Mouse (Mus musculus) spleen, adult 2 months (tissue): ENCODE data around the gene 2210408I21Rik. TPM values are rescaled to one million over a fixed set of nuclear protein-coding genes. Genes with fewer than 3 reads are reported as not detected.

Experiments used
- DNase-seq, 2 experiments: peaks; one replicate each; pipeline versions ENCODE4 v3.0.0 to v3.0.0-alpha.2; 2012 to 2021; ENCODE audit warnings: low spot score in 2 of 2, low read depth in 1 of 2
- H3K27ac ChIP-seq: fragments of 200-500 bp; 2 replicates; pipeline ENCODE4 v1.5.1; 2012; ENCODE audit warnings: low read length, inconsistent platforms; ENCODE audit not compliant: insufficient read depth
- H3K27me3 ChIP-seq: fragments of 200-500 bp; 2 replicates; pipeline ENCODE4 v1.6.1; 2012; ENCODE audit warnings: mild to moderate bottlenecking, moderate library complexity, low read length, inconsistent platforms; ENCODE audit not compliant: control insufficient read depth, insufficient read depth
- H3K36me3 ChIP-seq: fragments of 200-500 bp; 2 replicates; pipeline ENCODE4 v1.6.1; 2012; ENCODE audit warnings: mild to moderate bottlenecking, low read length, inconsistent platforms; ENCODE audit not compliant: control insufficient read depth, insufficient read depth
- H3K4me1 ChIP-seq: fragments of 200-500 bp; 2 replicates; pipeline ENCODE4 v1.6.1; 2011; ENCODE audit warnings: inconsistent platforms; ENCODE audit not compliant: control insufficient read depth, insufficient read depth, insufficient read length
- H3K4me3 ChIP-seq: fragments of 200-500 bp; 2 replicates; pipeline ENCODE4 v1.5.1; 2011; ENCODE audit warnings: mild to moderate bottlenecking, inconsistent platforms; ENCODE audit not compliant: insufficient read depth, insufficient read length; ENCODE audit errors: extremely low read depth
- CTCF ChIP-seq: fragments of 200-500 bp; IDR thresholded peaks from 2 replicates; pipeline ENCODE4 v1.5.1; 2011; ENCODE audit warnings: mild to moderate bottlenecking, inconsistent platforms; ENCODE audit not compliant: insufficient read depth, insufficient read length, insufficient replicate concordance; ENCODE audit errors: extremely low read depth
- POLR2A ChIP-seq: fragments of 200-500 bp; IDR thresholded peaks from 2 replicates; pipeline ENCODE4 v1.6.1; 2011; ENCODE audit warnings: low read depth, low read length, inconsistent platforms
- WGBS: fragments of 180-500 bp; shearing (Covaris S2); methylation state at CpG from one replicate; pipeline ENCODE4 v1.1.7; 2018; 5-methylcytosine and 5-hydroxymethylcytosine counted together
- polyA plus RNA-seq: library from polyadenylated mRNA; depleted of rRNA; stranded (reverse); fragments of >200 nt; gene quantifications from 2 replicates; pipeline ENCODE4 v1.2.3, GENCODE M21; 2012

The 2210408I21Rik gene
- polyA plus RNA-seq, 1 experiment: 0.14 TPM

- H3K27me3 ChIP-seq: no peaks in the 10 kb centered on the region
- no peaks in the 10 kb centered on the region for H3K36me3 ChIP-seq
- peak overlapping the region; percentile 91 for H3K4me3 ChIP-seq
- DNase-seq: no peak
- TF ChIP-seq POLR2A: no peak
- no peak for TF ChIP-seq CTCF
- 1% methylated on average over 11 of the region's 11 CpGs for WGBS
- no peaks in the 10 kb centered on the region for H3K4me1 ChIP-seq
- no peak overlapping the region; the same call in 1 of the 2 replicates for H3K27ac ChIP-seq
Observed at GRCm38 (mm10) chr13:77135621-77135981, 261 bp downstream of the 2210408I21Rik start.

- no peak overlapping the region for H3K4me3 ChIP-seq
- H3K36me3 ChIP-seq: no peaks in the 10 kb centered on the region
- no peak overlapping the region for H3K27ac ChIP-seq
- no peaks in the 10 kb centered on the region for H3K4me1 ChIP-seq
- 46% methylated on average over 2 of the region's 2 CpGs for WGBS
- DNase-seq: peak in 1 of 2 experiments; percentile 3
- no peak for TF ChIP-seq POLR2A
- TF ChIP-seq CTCF: no peak
- no peaks in the 10 kb centered on the region for H3K27me3 ChIP-seq
Observed at GRCm38 (mm10) chr13:77140890-77141289, 5.5 kb downstream of the 2210408I21Rik start.

GRCm38 (mm10) chr13:77177931-77178330 is 42.6 kb downstream of the 2210408I21Rik start:
- no peak for DNase-seq
- H3K27ac ChIP-seq: no peak overlapping the region
- H3K4me1 ChIP-seq: no peaks in the 10 kb centered on the region
- no peak overlapping the region for H3K4me3 ChIP-seq
- H3K27me3 ChIP-seq: no peaks in the 10 kb centered on the region
- TF ChIP-seq CTCF (no peak), POLR2A (no peak)
- no peaks in the 10 kb centered on the region for H3K36me3 ChIP-seq

- no peak for DNase-seq
- H3K27me3 ChIP-seq: no peaks in the 10 kb centered on the region
- no peak overlapping the region for H3K27ac ChIP-seq
- no peaks in the 10 kb centered on the region for H3K4me1 ChIP-seq
- H3K4me3 ChIP-seq: no peak overlapping the region
- TF ChIP-seq POLR2A (no peak), CTCF (no peak)
- 95% methylated on average over 8 of the region's 8 CpGs for WGBS
- no peaks in the 10 kb centered on the region for H3K36me3 ChIP-seq
Observed at GRCm38 (mm10) chr13:77190606-77191005, 55.3 kb downstream of the 2210408I21Rik start.

DNA sequence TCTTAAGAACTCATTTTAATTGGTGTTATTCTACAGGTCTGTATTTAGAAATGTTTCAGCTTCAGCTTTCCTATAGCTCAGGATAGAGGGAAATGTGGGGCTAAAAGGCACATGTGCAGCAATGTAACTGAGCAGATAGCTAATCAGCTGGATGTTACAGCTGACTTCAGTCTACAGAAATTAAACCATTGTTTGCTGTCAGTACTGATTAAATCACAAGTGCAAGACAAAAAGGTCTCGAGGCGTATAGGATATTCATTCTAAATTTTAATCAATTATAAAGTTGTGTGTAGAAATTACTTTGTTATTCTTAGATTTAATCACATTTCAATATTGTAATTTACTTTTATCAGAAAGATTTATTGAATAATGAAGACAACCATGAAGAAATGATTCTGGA is 56.9 kb downstream of the 2210408I21Rik start:
- Histone ChIP-seq H3K4me3 (no peak overlapping the region), H3K36me3 (no peaks in the 10 kb centered on the region), H3K4me1 (no peaks in the 10 kb centered on the region), H3K27ac (no peak overlapping the region), H3K27me3 (no peaks in the 10 kb centered on the region)
- WGBS: 94% methylated on average over 2 of the region's 2 CpGs
- no peak for DNase-seq
- no peak for TF ChIP-seq CTCF
- TF ChIP-seq POLR2A: no peak

GRCm38 (mm10) chr13:77208764-77209418 is 73.6 kb downstream of the 2210408I21Rik start:
- WGBS: 94% methylated on average over 7 of the region's 7 CpGs
- Histone ChIP-seq H3K27ac (no peak overlapping the region), H3K27me3 (no peaks in the 10 kb centered on the region), H3K4me3 (no peak overlapping the region), H3K4me1 (no peaks in the 10 kb centered on the region), H3K36me3 (no peaks in the 10 kb centered on the region)
- DNase-seq: no peak
- TF ChIP-seq CTCF: no peak
- no peak for TF ChIP-seq POLR2A

DNA sequence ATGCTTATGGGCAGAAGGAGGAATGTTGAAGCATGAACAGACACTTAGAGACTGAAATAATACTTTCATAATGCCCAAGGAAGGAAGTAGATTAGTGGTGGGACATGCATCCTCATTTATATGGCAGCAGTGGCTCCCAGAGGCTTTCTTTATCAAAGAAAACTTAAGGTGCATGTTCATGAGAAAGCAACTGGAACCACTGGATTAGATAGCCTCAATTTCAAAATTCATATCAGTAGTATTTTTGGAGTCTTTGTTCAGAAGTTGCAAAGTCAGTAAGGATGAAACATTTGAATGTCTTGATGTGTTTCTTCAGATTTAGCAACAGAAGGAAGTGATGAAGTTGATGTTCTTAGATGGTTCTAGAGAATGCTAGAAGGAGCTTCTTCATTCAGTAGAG is 77.9 kb downstream of the 2210408I21Rik start:
- H3K4me3 ChIP-seq: no peak overlapping the region
- no peaks in the 10 kb centered on the region for H3K27me3 ChIP-seq
- DNase-seq: no peak
- H3K27ac ChIP-seq: no peak overlapping the region
- no peaks in the 10 kb centered on the region for H3K36me3 ChIP-seq
- no peaks in the 10 kb centered on the region for H3K4me1 ChIP-seq
- TF ChIP-seq CTCF: no peak
- TF ChIP-seq POLR2A: no peak
